Mouse (Mus musculus) liver, embryonic 14.5 days (tissue): ENCODE results near the gene Lrmp.

Experiments
- CTCF ChIP-seq: IDR thresholded peaks from 2 replicates; pipeline ENCODE4 v1.5.1; 2016; ENCODE audit warnings: antibody characterized with exemption, low read depth, control low read depth
- EP300 ChIP-seq: IDR thresholded peaks from 2 replicates; pipeline ENCODE4 v1.6.1; 2016; ENCODE audit warnings: antibody characterized with exemption, low read depth

DNA sequence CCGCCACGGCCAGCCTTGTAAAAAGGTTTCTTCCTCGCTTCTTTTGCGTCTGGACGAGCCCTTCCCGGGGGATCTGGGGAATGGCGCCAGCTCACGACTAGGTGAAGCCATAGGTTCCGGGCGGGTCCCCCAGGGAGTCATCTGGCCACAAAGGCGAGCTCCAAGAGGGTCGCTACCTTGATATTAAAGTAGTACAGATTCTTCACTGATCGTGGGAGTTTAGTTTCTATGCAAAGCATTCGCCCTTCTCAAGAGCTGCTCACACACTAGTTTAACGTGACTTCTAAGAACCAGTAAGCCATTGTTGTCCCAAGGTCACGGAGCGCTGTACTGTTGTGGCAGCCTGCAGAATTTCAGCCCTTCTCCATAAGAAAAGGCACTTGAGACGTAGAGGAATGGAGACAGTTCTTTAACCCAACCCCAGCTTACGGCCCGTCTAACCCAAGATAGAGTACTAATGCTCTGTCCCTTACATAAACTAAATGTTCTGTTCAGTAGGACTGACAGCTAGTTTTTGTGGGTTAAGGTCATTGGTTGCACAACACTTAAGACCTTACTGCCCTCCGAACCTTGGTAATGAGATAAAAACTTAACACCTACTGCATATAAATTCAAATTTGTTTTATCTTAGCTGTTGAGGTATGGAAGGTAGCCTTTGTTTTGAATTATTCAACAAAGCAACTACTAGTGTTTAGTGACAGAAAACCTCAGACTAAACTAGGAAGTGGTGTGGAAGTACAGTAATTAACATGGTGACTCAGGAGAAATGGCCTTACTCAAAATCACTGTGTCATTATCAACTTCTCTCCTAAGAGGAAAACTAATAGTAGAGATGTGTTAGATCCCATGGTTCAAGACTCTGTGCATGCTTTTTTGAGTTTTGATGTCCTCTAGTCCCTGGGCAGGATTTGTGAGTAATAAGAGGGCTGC, 96.2 kb downstream of the Lrmp start:
- TF ChIP-seq CTCF: no peak
- no peak for TF ChIP-seq EP300
